Mouse (Mus musculus) liver, postnatal 0 days (tissue): ENCODE results near the gene Slc6a20a. TPM values are rescaled to one million over a fixed set of nuclear protein-coding genes. Genes with fewer than 3 reads are reported as not detected.
"Not testable (repeated sequence)": the region's sequence is repeated elsewhere in the genome, so short reads cannot be mapped to it uniquely, and the experiment has no call there.

ENCODE experiments used
- ATAC-seq: fragments of 200-750 bp; cut with Nextera tagmentation; 2 replicates; pipeline ENCODE4 v1.8.0; 2017; ENCODE audit warnings: mild to moderate bottlenecking, moderate library complexity
- DNase-seq: peaks from one replicate; pipeline ENCODE4 v3.0.0-alpha.2; 2016
- H3K27ac ChIP-seq: fragments of 300-500 bp; sonication (generic); 2 replicates; pipeline ENCODE4 v1.5.1; 2014; ENCODE audit warnings: antibody characterized with exemption, moderate library complexity, mild to moderate bottlenecking, low read depth
- H3K27me3 ChIP-seq: fragments of 300-500 bp; sonication (generic); 2 replicates; pipeline ENCODE4 v1.6.1; 2014; ENCODE audit warnings: low read length, control low read depth, mixed read lengths; ENCODE audit not compliant: insufficient read depth
- H3K36me3 ChIP-seq: fragments of 300-500 bp; sonication (generic); replicated peaks from 2 replicates; pipeline ENCODE4 v1.6.1; 2014; ENCODE audit warnings: mild to moderate bottlenecking, control low read depth, low read length, moderate library complexity, mixed read lengths; ENCODE audit not compliant: insufficient read depth
- H3K4me1 ChIP-seq: fragments of 300-500 bp; sonication (generic); 2 replicates; pipeline ENCODE4 v1.6.1; 2014; ENCODE audit warnings: antibody characterized with exemption, mild to moderate bottlenecking, control low read depth; ENCODE audit not compliant: insufficient read depth
- H3K4me2 ChIP-seq: fragments of 300-500 bp; sonication (generic); 2 replicates; pipeline ENCODE4 v1.6.1; 2014; ENCODE audit warnings: low read depth, mild to moderate bottlenecking, low read length, moderate library complexity, mixed read lengths
- H3K4me3 ChIP-seq: fragments of 300-500 bp; sonication (generic); 2 replicates; pipeline ENCODE4 v1.5.1; 2014; ENCODE audit warnings: low read depth, low read length
- H3K9ac ChIP-seq: fragments of 300-500 bp; sonication (generic); replicated peaks from 2 replicates; pipeline ENCODE4 v1.6.1; 2014; ENCODE audit warnings: mild to moderate bottlenecking, moderate library complexity
- H3K9me3 ChIP-seq: fragments of 300-500 bp; sonication (generic); 2 replicates; pipeline ENCODE4 v1.6.1; 2016; ENCODE audit warnings: mild to moderate bottlenecking, control low read depth, low read length, mixed read lengths
- CTCF ChIP-seq: sonication (generic); IDR thresholded peaks from 2 replicates; pipeline ENCODE4 v1.5.1; 2016; ENCODE audit warnings: antibody characterized with exemption, low read depth
- EP300 ChIP-seq: IDR thresholded peaks from 2 replicates; pipeline ENCODE4 v1.6.1; 2016; ENCODE audit warnings: antibody characterized with exemption, low read depth, mild to moderate bottlenecking
- WGBS: fragments of 180-500 bp; shearing (Covaris S2); extraction: QIAGEN DNeasy Blood & Tissue Kit; methylation state at CpG from one replicate; pipeline ENCODE4 v1.1.7; 2014; ENCODE audit not compliant: insufficient replicate concordance; 5-methylcytosine and 5-hydroxymethylcytosine counted together
- polyA plus RNA-seq: library from polyadenylated mRNA; unstranded; fragments of >200 nt; fragmentation: Nextera tagmentation; extraction: Ambion mirVana; gene quantifications from 2 replicates; pipeline ENCODE4 v1.2.1, GENCODE M21; 2015

The Slc6a20a gene
- polyA plus RNA-seq, 1 experiment from 2014 or later = 2.3 TPM

GRCm38 (mm10) chr9:123679198-123679597 is 513 bp upstream of the Slc6a20a start:
- H3K4me2 ChIP-seq = peak overlapping the region; percentile 88
- H3K4me3 ChIP-seq = peak overlapping the region; percentile 75
- H3K27ac ChIP-seq = no peak overlapping the region
- no peaks in the 10 kb centered on the region for H3K36me3 ChIP-seq
- ATAC-seq = no peak
- 35% methylated on average over 2 of the region's 2 CpGs for WGBS
- peaks cover 9% of the 10 kb centered on the region; the same call in 1 of the 2 replicates for H3K4me1 ChIP-seq
- 0 out of 2 replicates have a peak overlapping the region, but pooled peaks have one; percentile 74 for H3K9ac ChIP-seq
- H3K9me3 ChIP-seq = no peaks in the 10 kb centered on the region
- TF ChIP-seq EP300 = no peak
- TF ChIP-seq CTCF = no peak
- peaks cover 40% of the 10 kb centered on the region for H3K27me3 ChIP-seq
- no peak for DNase-seq

DNA sequence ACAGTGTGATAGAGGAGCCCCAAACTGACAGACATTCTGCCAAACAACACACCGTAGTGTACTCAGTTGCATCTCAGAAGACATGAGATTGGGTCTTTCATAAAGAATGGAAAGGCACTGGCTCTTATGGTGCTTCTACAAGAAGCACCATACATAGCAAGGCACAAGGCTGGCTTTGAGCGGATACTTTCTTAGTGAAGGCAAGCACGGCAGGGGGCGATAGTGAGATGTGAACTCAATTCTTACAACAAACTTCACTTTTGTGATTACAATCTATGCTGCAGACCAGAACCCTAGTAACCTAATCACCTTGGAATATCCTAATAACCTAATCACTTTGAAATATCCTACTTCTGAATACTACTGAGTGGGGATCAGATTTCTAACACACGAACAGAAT is 13.0 kb downstream of the Slc6a20a start:
- 39% methylated on average over 5 of the region's 5 CpGs for WGBS
- Histone ChIP-seq H3K27me3 (no peaks in the 10 kb centered on the region), H3K27ac (no peak overlapping the region), H3K4me2 (no peak overlapping the region), H3K9me3 (no peaks in the 10 kb centered on the region), H3K36me3 (no peaks in the 10 kb centered on the region), H3K9ac (no peak overlapping the region), H3K4me3 (no peak overlapping the region), H3K4me1 (no peaks in the 10 kb centered on the region)
- DNase-seq (peak; percentile 66), ATAC-seq (no peak)
- TF ChIP-seq CTCF (peak; percentile 67), EP300 (no peak)

- not testable (repeated sequence) for DNase-seq, ATAC-seq, H3K27ac ChIP-seq, H3K4me2 ChIP-seq, H3K27me3 ChIP-seq, H3K4me1 ChIP-seq, H3K9ac ChIP-seq, H3K36me3 ChIP-seq, H3K9me3 ChIP-seq, H3K4me3 ChIP-seq
- 85% methylated on average over 18 of the region's 18 CpGs for WGBS
These were observed 18.6 kb downstream of the Slc6a20a start for GRCm38 (mm10) chr9:123659986-123660676.

GRCm38 (mm10) chr9:123658981-123659380 is 19.7 kb downstream of the Slc6a20a start:
- no peak overlapping the region for H3K27ac ChIP-seq
- TF ChIP-seq CTCF = no peak
- TF ChIP-seq EP300 = no peak
- ATAC-seq = no peak

DNA sequence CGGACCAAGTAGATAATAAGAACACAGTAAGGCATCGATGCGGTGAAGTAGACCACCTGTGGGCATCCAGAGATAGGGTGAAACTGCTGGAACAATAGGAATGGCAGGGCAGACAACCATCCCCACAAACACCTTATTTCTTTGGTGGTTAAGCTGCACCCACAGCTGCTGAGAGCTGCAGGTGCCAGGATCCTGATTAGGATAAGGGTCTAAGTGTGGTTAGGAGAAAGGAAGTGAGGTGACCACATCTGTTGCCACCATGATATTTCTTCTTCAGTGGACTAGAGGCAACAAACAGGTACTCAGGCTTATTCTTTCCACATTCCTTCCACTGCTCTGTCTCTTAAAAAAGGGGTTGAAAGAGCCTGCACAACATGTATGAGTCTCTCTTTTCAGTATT is 21.2 kb downstream of the Slc6a20a start:
- no peak for DNase-seq
- TF ChIP-seq CTCF = no peak
- no peak for TF ChIP-seq EP300

More at GRCm38 (mm10) chr9:123658981-123659380, 19.7 kb downstream of the Slc6a20a start:
- Histone ChIP-seq H3K4me3 (no peak overlapping the region), H3K4me2 (no peak overlapping the region), H3K9me3 (no peaks in the 10 kb centered on the region), H3K4me1 (no peaks in the 10 kb centered on the region), H3K27me3 (no peaks in the 10 kb centered on the region), H3K36me3 (no peaks in the 10 kb centered on the region), H3K9ac (no peak overlapping the region)
- DNase-seq = no peak

GRCm38 (mm10) chr9:123651369-123651768 is 27.3 kb downstream of the Slc6a20a start:
- ATAC-seq (no peak), DNase-seq (no peak)
- TF ChIP-seq CTCF = no peak
- no peak for TF ChIP-seq EP300
- WGBS = 40% methylated on average over 4 of the region's 4 CpGs
- Histone ChIP-seq H3K27me3 (no peaks in the 10 kb centered on the region), H3K4me3 (no peak overlapping the region), H3K36me3 (no peaks in the 10 kb centered on the region), H3K4me1 (no peaks in the 10 kb centered on the region), H3K4me2 (no peak overlapping the region), H3K9ac (no peak overlapping the region), H3K9me3 (no peaks in the 10 kb centered on the region), H3K27ac (no peak overlapping the region)

More for the DNA sequence above, 21.2 kb downstream of the Slc6a20a start:
- Histone ChIP-seq H3K4me3 (no peak overlapping the region), H3K4me1 (no peaks in the 10 kb centered on the region), H3K9ac (no peak overlapping the region), H3K36me3 (no peaks in the 10 kb centered on the region), H3K27ac (no peak overlapping the region), H3K4me2 (no peak overlapping the region), H3K9me3 (no peaks in the 10 kb centered on the region), H3K27me3 (no peaks in the 10 kb centered on the region)
- ATAC-seq = no peak
- 65% methylated on average over 3 of the region's 3 CpGs for WGBS
